Mouse (Mus musculus): Measurements from ENCODE around the gene Ubl7. TPM values are rescaled to one million over a fixed set of nuclear protein-coding genes. Genes with fewer than 3 reads are reported as not detected.

Gene Ubl7
- total and polyA plus RNA-seq, 3 experiments = 24.7 to 81.1 (median 37.3) TPM

- H3K4me1 ChIP-seq (ENCODE audit: control insufficient read depth in 1 of 2, insufficient read depth in 2 of 2) = peaks cover 29 to 64% of the 10 kb centered on the region in 2 experiments
- in situ Hi-C loops (cut with MboI; ENCODE audit: low pct_ligation_motif_present, low pct_unique_long_range_greater_than_20kb, low sequenced_read_pairs) = no loop called here
Observed at GRCm38 (mm10) chr9:57942039-57942438, 31.3 kb downstream of the Ubl7 start.

DNA sequence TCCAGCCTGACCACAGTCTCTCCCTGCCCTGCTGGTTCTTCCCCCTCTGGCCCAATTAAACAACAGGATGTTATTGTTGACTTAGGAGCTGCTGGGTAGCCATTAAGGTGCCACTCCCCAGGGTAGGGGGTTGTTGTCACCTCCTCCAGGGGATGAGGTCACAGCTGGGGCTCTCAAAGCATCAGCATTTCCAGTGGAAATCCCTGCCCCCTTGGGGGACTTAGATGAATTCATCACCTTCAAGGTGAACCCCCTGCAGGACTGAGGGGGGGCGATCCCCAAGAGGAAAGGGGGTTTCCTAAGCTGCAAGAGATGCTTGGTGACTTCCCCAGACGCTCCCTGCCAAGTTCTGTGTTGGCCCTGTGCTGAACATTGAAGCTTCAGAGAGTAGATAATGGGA is 32.3 kb downstream of the Ubl7 start:
- H3K27ac ChIP-seq (ENCODE audit: insufficient read depth, low read depth) = peak overlapping the region; percentile 96
- H3K4me2 ChIP-seq (ENCODE audit: insufficient read depth, low read depth, poor library complexity, severe bottlenecking) = peak overlapping the region; percentile 95
- no peaks in the 10 kb centered on the region for H3K27me3 ChIP-seq (replicated peaks)
- no peak for TF ChIP-seq HCFC1 (IDR thresholded peaks at IDR 0.05; ENCODE audit: low read depth, low read length)
- TF ChIP-seq EP300 (IDR thresholded peaks at IDR 0.05; ENCODE audit: low read length) = peak; percentile 73
- no peak for TF ChIP-seq NRF1 (IDR thresholded peaks at IDR 0.05; ENCODE audit: low read depth, low read length)
- 0 out of 2 replicates have a peak, but pooled peaks have one; percentile 19 for TF ChIP-seq JUND (conservative IDR thresholded peaks at IDR 0.05; ENCODE audit: low read depth, low read length)
- peak; percentile 76 for TF ChIP-seq CHD2 (IDR thresholded peaks at IDR 0.05; ENCODE audit: low read length)
- TF ChIP-seq MAZ (IDR thresholded peaks at IDR 0.05; ENCODE audit: low read depth, low read length) = peak; percentile 92
- TF ChIP-seq E2F4 (IDR thresholded peaks at IDR 0.05; ENCODE audit: insufficient replicate concordance, low read depth, low read length) = no peak
- no peak for TF ChIP-seq CHD1 (IDR thresholded peaks at IDR 0.05; ENCODE audit: low read depth, low read length)
- no peak for TF ChIP-seq USF1 (IDR thresholded peaks at IDR 0.05; ENCODE audit: low read depth, low read length)
- 0 out of 2 replicates have a peak, but pooled peaks have one; percentile 10 for TF ChIP-seq TBP (conservative IDR thresholded peaks at IDR 0.05; ENCODE audit: low read depth, low read length)
- TF ChIP-seq ZKSCAN1 (IDR thresholded peaks at IDR 0.05; ENCODE audit: borderline replicate concordance, low read depth, low read length) = no peak
- peak; percentile 51; the same call in 1 of the 2 replicates for TF ChIP-seq JUN (IDR thresholded peaks at IDR 0.05; ENCODE audit: insufficient read depth, low read depth, low read length)
- no peak for TF ChIP-seq MAX (IDR thresholded peaks at IDR 0.05; ENCODE audit: low read length)
- TF ChIP-seq CTCF (conservative IDR thresholded peaks at IDR 0.05 in 1 of 2, IDR thresholded peaks at IDR 0.05 in 1 of 2; ENCODE audit: low read depth in 2 of 2, low read length in 2 of 2) = no peak
- TF ChIP-seq BHLHE40 (IDR thresholded peaks at IDR 0.05; ENCODE audit: low read depth, low read length) = peak; percentile 74
- TF ChIP-seq ZC3H11A (IDR thresholded peaks at IDR 0.05; ENCODE audit: low read depth, low read length) = no peak
- TF ChIP-seq PAX5 (IDR thresholded peaks at IDR 0.05; ENCODE audit: low read length) = no peak
- peak; percentile 23; the same call in 1 of the 2 replicates for TF ChIP-seq UBTF (IDR thresholded peaks at IDR 0.05; ENCODE audit: low read depth, low read length)
- TF ChIP-seq MAFK (IDR thresholded peaks at IDR 0.05; ENCODE audit: insufficient replicate concordance, low read length) = no peak; the same call in 1 of the 2 replicates
- no peak for TF ChIP-seq NELFE (IDR thresholded peaks at IDR 0.05; ENCODE audit: low read depth, low read length)
- no peak for TF ChIP-seq MYC (IDR thresholded peaks at IDR 0.05; ENCODE audit: low read depth, low read length)
- no peak for TF ChIP-seq RAD21 (IDR thresholded peaks at IDR 0.05; ENCODE audit: low read depth, low read length)
- 0 out of 2 replicates have a peak, but pooled peaks have one; percentile 31 for TF ChIP-seq ELF1 (IDR thresholded peaks at IDR 0.05; ENCODE audit: low read depth, low read length)
- peak; percentile 86 for TF ChIP-seq MEF2A (IDR thresholded peaks at IDR 0.05; ENCODE audit: borderline replicate concordance, low read depth, low read length)
- no peak; the same call in 1 of the 2 replicates for TF ChIP-seq POLR2AphosphoS2 (IDR thresholded peaks at IDR 0.05; ENCODE audit: low read depth, low read length)
- peak; percentile 100 for TF ChIP-seq ETS1 (conservative IDR thresholded peaks at IDR 0.05; ENCODE audit: low read depth, low read length)
- TF ChIP-seq POLR2A (IDR thresholded peaks at IDR 0.05; ENCODE audit: low read depth, low read length) = no peak; the same call in 1 of the 2 replicates
- no peak for TF ChIP-seq USF2 (conservative IDR thresholded peaks at IDR 0.05; ENCODE audit: low read depth, low read length)
- TF ChIP-seq MXI1 (IDR thresholded peaks at IDR 0.05; ENCODE audit: low read depth, low read length) = 0 out of 2 replicates have a peak, but pooled peaks have one; percentile 40
- TF ChIP-seq RCOR1 (conservative IDR thresholded peaks at IDR 0.05; ENCODE audit: low read depth, low read length) = no peak
- TF ChIP-seq ZNF384 (IDR thresholded peaks at IDR 0.05; ENCODE audit: low read depth, low read length) = no peak
- no peak for TF ChIP-seq GABPA (IDR thresholded peaks at IDR 0.05; ENCODE audit: insufficient replicate concordance, low read depth, low read length)

More at GRCm38 (mm10) chr9:57942039-57942438, 31.3 kb downstream of the Ubl7 start:
- peak overlapping the region; percentile 99 for H3K9ac ChIP-seq (ENCODE audit: insufficient read depth, low read depth)
- peaks cover 86% of the 10 kb centered on the region for H3K79me2 ChIP-seq (replicated peaks; ENCODE audit: control insufficient read depth, extremely low read depth, insufficient read depth, poor library complexity, severe bottlenecking)
- peak overlapping the region; percentile 96 for H3K27ac ChIP-seq (ENCODE audit: insufficient read depth, low read depth)
- H3K27me3 ChIP-seq (replicated peaks) = no peaks in the 10 kb centered on the region
- H3K4me2 ChIP-seq (ENCODE audit: insufficient read depth, low read depth, poor library complexity, severe bottlenecking) = peak overlapping the region; percentile 95
- H3K4me3 ChIP-seq (replicated peaks in 1 of 3; ENCODE audit: low read depth in 2 of 3, low read length in 2 of 3, poor library complexity in 1 of 3) = peak overlapping the region; percentile 94 to 100 (median 99)
- peaks cover 45 to 57% of the 10 kb centered on the region in 2 experiments for H3K36me3 ChIP-seq (replicated peaks in 1 of 2; ENCODE audit: control insufficient read depth in 1 of 2, insufficient read depth in 1 of 2, low read length in 1 of 2)
- dilution Hi-C loops (cut with MboI; ENCODE audit: extremely low pct_ligation_motif_present, extremely low pct_unique_long_range_greater_than_20kb, low sequenced_read_pairs) = no loop called here
- no peak for TF ChIP-seq PAX5 (IDR thresholded peaks at IDR 0.05; ENCODE audit: low read length)
- peak; percentile 30; the same call in 1 of the 2 replicates for TF ChIP-seq UBTF (IDR thresholded peaks at IDR 0.05; ENCODE audit: low read depth, low read length)
- no peak for TF ChIP-seq HCFC1 (IDR thresholded peaks at IDR 0.05; ENCODE audit: low read depth, low read length)
- DNase-seq (ENCODE audit: extremely low read depth) = no peak
- H3K9me3 ChIP-seq (replicated peaks; ENCODE audit: low read length) = no peaks in the 10 kb centered on the region

More for the DNA sequence above, 32.3 kb downstream of the Ubl7 start:
- no peaks in the 10 kb centered on the region for H3K9me3 ChIP-seq (replicated peaks; ENCODE audit: low read length)
- dilution Hi-C loops (cut with MboI; ENCODE audit: extremely low pct_ligation_motif_present, extremely low pct_unique_long_range_greater_than_20kb, low sequenced_read_pairs) (no loop called here), in situ Hi-C loops (cut with MboI; ENCODE audit: low pct_ligation_motif_present, low pct_unique_long_range_greater_than_20kb, low sequenced_read_pairs) (no loop called here)
- peak; percentile 88 for DNase-seq (ENCODE audit: extremely low read depth)
- H3K36me3 ChIP-seq (replicated peaks in 1 of 2; ENCODE audit: control insufficient read depth in 1 of 2, insufficient read depth in 1 of 2, low read length in 1 of 2) = peaks cover 46 to 63% of the 10 kb centered on the region in 2 experiments
- H3K4me3 ChIP-seq (replicated peaks in 1 of 3; ENCODE audit: low read depth in 2 of 3, low read length in 2 of 3, poor library complexity in 1 of 3) = peak overlapping the region; percentile 94 to 100 (median 99)
- peaks cover 97% of the 10 kb centered on the region for H3K79me2 ChIP-seq (replicated peaks; ENCODE audit: control insufficient read depth, extremely low read depth, insufficient read depth, poor library complexity, severe bottlenecking)
- peaks cover 29 to 64% of the 10 kb centered on the region in 2 experiments for H3K4me1 ChIP-seq (ENCODE audit: control insufficient read depth in 1 of 2, insufficient read depth in 2 of 2)
- peak overlapping the region; percentile 99 for H3K9ac ChIP-seq (ENCODE audit: insufficient read depth, low read depth)
